Mouse (Mus musculus): Measurements from ENCODE around the gene Shank2. TPM values are rescaled to one million over a fixed set of nuclear protein-coding genes. Genes with fewer than 3 reads are reported as not detected.

Shank2 gene
- polyA plus RNA-seq, 1 experiment from 2014 or later: 9.7 TPM

DNA sequence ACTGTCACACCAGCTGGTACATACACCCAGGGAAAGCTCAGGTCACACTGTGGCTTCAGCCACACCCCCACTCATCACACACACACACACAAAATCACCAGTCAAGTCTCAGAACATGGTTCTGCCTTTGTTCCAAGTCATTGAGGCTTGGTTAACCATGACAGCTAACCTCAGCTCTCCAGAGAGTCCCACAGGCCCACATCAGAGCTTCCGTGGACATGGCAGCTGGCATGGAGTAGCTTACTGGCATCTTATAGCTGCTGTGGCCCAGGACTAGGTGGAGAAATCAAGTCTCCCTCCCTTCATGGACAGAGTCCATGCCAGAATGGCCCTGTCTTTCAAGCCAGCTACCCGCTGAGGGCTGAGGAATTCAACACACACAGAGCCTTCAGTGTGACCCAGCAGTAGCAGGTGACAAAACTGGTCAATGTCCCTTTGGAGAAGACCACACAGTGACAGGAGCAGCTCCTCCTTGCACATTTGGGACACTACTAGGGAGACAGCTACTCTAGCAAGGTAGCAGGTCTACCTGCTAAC is 406.8 kb downstream of the Shank2 start:
- Histone ChIP-seq H3K27me3 (replicated peaks; ENCODE audit: control insufficient read depth, insufficient read depth, low read length) (no peaks in the 10 kb centered on the region), H3K4me2 (ENCODE audit: low read length) (no peak overlapping the region), H3K9me3 (ENCODE audit: control insufficient read depth, low read length) (no peaks in the 10 kb centered on the region), H3K36me3 (ENCODE audit: control insufficient read depth, insufficient read depth) (peaks cover 5% of the 10 kb centered on the region), H3K4me3 (replicated peaks; ENCODE audit: low read length) (no peak overlapping the region), H3K9ac (replicated peaks; ENCODE audit: low read depth, low read length) (no peak overlapping the region), H3K4me1 (replicated peaks; ENCODE audit: control insufficient read depth, insufficient read depth, low read length) (peaks cover 6% of the 10 kb centered on the region; the same call in 1 of the 2 replicates), H3K27ac (ENCODE audit: low read length) (no peak overlapping the region)
- ATAC-seq: no peak
- WGBS: 82% methylated on average over 2 of the region's 2 CpGs

DNA sequence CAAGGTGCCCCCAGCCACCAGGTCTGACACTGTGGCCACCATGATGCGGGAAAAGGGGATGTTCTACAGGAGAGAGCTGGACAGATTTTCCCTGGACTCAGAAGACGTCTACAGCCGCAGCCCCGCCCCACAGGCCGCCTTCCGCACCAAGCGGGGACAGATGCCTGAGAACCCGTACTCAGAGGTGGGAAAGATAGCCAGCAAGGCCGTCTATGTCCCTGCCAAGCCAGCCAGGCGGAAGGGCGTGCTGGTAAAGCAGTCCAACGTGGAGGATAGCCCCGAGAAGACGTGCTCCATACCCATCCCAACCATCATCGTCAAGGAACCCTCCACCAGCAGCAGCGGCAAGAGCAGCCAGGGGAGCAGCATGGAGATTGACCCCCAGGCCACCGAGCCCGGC is 408.0 kb downstream of the Shank2 start:
- 86% methylated on average over 18 of the region's 18 CpGs for WGBS
- Histone ChIP-seq H3K9ac (replicated peaks; ENCODE audit: low read depth, low read length) (no peak overlapping the region), H3K4me1 (replicated peaks; ENCODE audit: control insufficient read depth, insufficient read depth, low read length) (peaks cover 6% of the 10 kb centered on the region; the same call in 1 of the 2 replicates), H3K4me2 (ENCODE audit: low read length) (no peak overlapping the region), H3K36me3 (ENCODE audit: control insufficient read depth, insufficient read depth) (peaks cover 5% of the 10 kb centered on the region), H3K4me3 (replicated peaks; ENCODE audit: low read length) (no peak overlapping the region), H3K9me3 (ENCODE audit: control insufficient read depth, low read length) (no peaks in the 10 kb centered on the region), H3K27me3 (replicated peaks; ENCODE audit: control insufficient read depth, insufficient read depth, low read length) (no peaks in the 10 kb centered on the region), H3K27ac (ENCODE audit: low read length) (no peak overlapping the region)
- no peak for ATAC-seq

GRCm38 (mm10) chr7:144411967-144412906 is 410.5 kb downstream of the Shank2 start:
- no peak overlapping the region for H3K9ac ChIP-seq (replicated peaks; ENCODE audit: low read depth, low read length)
- H3K9me3 ChIP-seq (ENCODE audit: control insufficient read depth, low read length): no peaks in the 10 kb centered on the region
- H3K4me1 ChIP-seq (replicated peaks; ENCODE audit: control insufficient read depth, insufficient read depth, low read length): peaks cover 12% of the 10 kb centered on the region
- no peak for ATAC-seq
- H3K4me3 ChIP-seq (replicated peaks; ENCODE audit: low read length): no peak overlapping the region
- no peak overlapping the region for H3K4me2 ChIP-seq (ENCODE audit: low read length)
- peaks cover 5% of the 10 kb centered on the region for H3K36me3 ChIP-seq (ENCODE audit: control insufficient read depth, insufficient read depth)
- H3K27ac ChIP-seq (ENCODE audit: low read length): no peak overlapping the region
- WGBS: 36% methylated on average over 22 of the region's 22 CpGs
- H3K27me3 ChIP-seq (replicated peaks; ENCODE audit: control insufficient read depth, insufficient read depth, low read length): no peaks in the 10 kb centered on the region

DNA sequence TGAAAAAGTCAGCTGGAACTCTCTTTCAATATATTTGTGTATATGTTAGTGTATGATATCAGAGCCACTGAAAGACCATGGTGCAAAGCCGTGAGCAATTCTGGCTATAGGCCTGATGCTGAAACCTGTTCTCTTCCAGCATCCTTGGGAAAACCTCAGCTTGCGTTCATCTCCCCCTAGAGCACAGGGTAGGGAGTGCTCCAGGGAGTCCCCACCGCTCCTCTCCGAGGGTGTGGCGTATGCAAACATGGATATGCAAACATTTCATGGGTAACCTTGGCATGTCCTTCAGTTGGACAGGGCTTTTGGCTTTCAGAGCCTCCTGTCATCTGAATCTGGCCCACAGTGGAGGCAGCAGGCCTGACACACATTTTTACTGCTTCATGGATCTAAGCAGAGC is 412.9 kb downstream of the Shank2 start:
- Histone ChIP-seq H3K27ac (ENCODE audit: low read length) (no peak overlapping the region), H3K4me2 (ENCODE audit: low read length) (no peak overlapping the region), H3K9ac (replicated peaks; ENCODE audit: low read depth, low read length) (no peak overlapping the region), H3K36me3 (ENCODE audit: control insufficient read depth, insufficient read depth) (peaks cover 5% of the 10 kb centered on the region), H3K9me3 (ENCODE audit: control insufficient read depth, low read length) (no peaks in the 10 kb centered on the region), H3K4me3 (replicated peaks; ENCODE audit: low read length) (no peak overlapping the region), H3K27me3 (replicated peaks; ENCODE audit: control insufficient read depth, insufficient read depth, low read length) (no peaks in the 10 kb centered on the region), H3K4me1 (replicated peaks; ENCODE audit: control insufficient read depth, insufficient read depth, low read length) (peaks cover 26% of the 10 kb centered on the region)
- ATAC-seq: no peak
- WGBS: 81% methylated on average over 5 of the region's 5 CpGs

- ATAC-seq: no peak
- H3K9ac ChIP-seq (replicated peaks; ENCODE audit: low read depth, low read length): no peak overlapping the region
Observed at GRCm38 (mm10) chr7:144415795-144416194, 414.1 kb downstream of the Shank2 start.

DNA sequence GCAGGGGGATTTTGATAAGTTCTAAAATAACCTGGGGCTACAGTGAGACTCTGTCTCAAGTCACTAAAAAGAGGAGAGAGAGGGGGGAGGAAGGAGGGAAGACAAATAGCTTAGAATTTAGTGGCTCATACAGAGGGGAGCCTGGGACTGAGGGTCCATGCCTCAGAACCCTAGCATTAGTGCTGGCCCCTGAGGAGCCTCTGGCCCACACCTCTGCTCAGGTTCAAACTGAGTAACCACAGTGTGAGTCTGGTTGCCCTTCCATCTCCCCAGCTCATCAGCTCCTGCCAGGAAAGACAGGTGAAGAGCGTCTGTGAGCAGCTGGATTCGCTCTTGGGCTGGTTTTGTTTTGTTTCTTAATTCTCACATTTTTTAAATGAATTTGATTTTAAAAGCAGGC is 415.5 kb downstream of the Shank2 start:
- Histone ChIP-seq H3K9me3 (ENCODE audit: control insufficient read depth, low read length) (no peaks in the 10 kb centered on the region), H3K36me3 (ENCODE audit: control insufficient read depth, insufficient read depth) (no peaks in the 10 kb centered on the region), H3K4me3 (replicated peaks; ENCODE audit: low read length) (no peak overlapping the region), H3K4me2 (ENCODE audit: low read length) (peak overlapping the region; percentile 45), H3K4me1 (replicated peaks; ENCODE audit: control insufficient read depth, insufficient read depth, low read length) (peaks cover 22% of the 10 kb centered on the region), H3K27ac (ENCODE audit: low read length) (peak overlapping the region; percentile 80), H3K9ac (replicated peaks; ENCODE audit: low read depth, low read length) (0 out of 2 replicates have a peak overlapping the region, but pooled peaks have one; percentile 23), H3K27me3 (replicated peaks; ENCODE audit: control insufficient read depth, insufficient read depth, low read length) (no peaks in the 10 kb centered on the region)
- WGBS: 21% methylated on average over 2 of the region's 2 CpGs
- ATAC-seq: peak; percentile 45

More at GRCm38 (mm10) chr7:144415795-144416194, 414.1 kb downstream of the Shank2 start:
- H3K4me3 ChIP-seq (replicated peaks; ENCODE audit: low read length): no peak overlapping the region
- H3K4me2 ChIP-seq (ENCODE audit: low read length): no peak overlapping the region
- no peaks in the 10 kb centered on the region for H3K9me3 ChIP-seq (ENCODE audit: control insufficient read depth, low read length)
- H3K4me1 ChIP-seq (replicated peaks; ENCODE audit: control insufficient read depth, insufficient read depth, low read length): peaks cover 26% of the 10 kb centered on the region
- H3K27me3 ChIP-seq (replicated peaks; ENCODE audit: control insufficient read depth, insufficient read depth, low read length): no peaks in the 10 kb centered on the region
- no peak overlapping the region for H3K27ac ChIP-seq (ENCODE audit: low read length)
- no peaks in the 10 kb centered on the region for H3K36me3 ChIP-seq (ENCODE audit: control insufficient read depth, insufficient read depth)
- 82% methylated on average over 4 of the region's 4 CpGs for WGBS

DNA sequence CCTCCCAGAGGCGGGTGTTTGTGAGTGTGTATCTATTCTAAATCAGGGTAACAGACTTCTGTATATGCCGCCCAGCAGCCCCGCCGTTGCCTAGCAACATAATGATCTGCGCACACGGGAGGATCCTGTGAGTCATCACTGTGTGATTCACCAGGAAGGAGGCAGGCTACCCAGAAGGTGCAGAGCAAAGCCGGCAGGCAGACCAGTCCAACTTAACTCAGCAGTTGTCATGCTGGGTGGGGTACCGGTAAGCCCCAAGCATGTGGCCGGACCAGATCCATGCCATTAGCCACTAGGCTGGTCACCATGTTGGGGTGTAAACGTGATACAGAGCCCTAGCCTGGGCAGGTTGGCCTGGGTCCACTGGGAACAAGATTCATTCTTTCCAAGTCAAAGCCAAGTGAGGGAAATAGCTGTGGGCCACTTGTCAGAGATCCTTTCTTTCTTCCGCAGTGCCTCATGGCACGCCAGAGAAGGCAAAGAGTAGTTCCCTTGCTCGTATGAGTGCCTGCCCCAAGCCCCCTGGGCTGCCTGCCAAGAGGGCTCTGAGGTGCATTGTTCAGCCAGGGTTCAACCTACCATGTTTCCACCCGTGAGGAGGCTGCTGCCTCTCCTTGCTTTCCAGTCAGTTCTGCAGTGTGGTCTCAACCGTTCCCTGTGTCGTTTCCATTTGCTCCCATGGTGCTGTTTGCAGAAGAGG is 416.1 kb downstream of the Shank2 start:
- peak overlapping the region; percentile 28; the same call in 1 of the 2 replicates for H3K9ac ChIP-seq (replicated peaks; ENCODE audit: low read depth, low read length)
- no peaks in the 10 kb centered on the region for H3K27me3 ChIP-seq (replicated peaks; ENCODE audit: control insufficient read depth, insufficient read depth, low read length)
- peak; percentile 92 for ATAC-seq
- peak overlapping the region; percentile 45 for H3K4me2 ChIP-seq (ENCODE audit: low read length)
- no peaks in the 10 kb centered on the region for H3K9me3 ChIP-seq (ENCODE audit: control insufficient read depth, low read length)
- peaks cover 20% of the 10 kb centered on the region for H3K4me1 ChIP-seq (replicated peaks; ENCODE audit: control insufficient read depth, insufficient read depth, low read length)
- peak overlapping the region; percentile 80 for H3K27ac ChIP-seq (ENCODE audit: low read length)
- no peaks in the 10 kb centered on the region for H3K36me3 ChIP-seq (ENCODE audit: control insufficient read depth, insufficient read depth)
- no peak overlapping the region for H3K4me3 ChIP-seq (replicated peaks; ENCODE audit: low read length)
- 13% methylated on average over 16 of the region's 16 CpGs for WGBS

GRCm38 (mm10) chr7:144420552-144420951 is 418.8 kb downstream of the Shank2 start:
- H3K4me3 ChIP-seq (replicated peaks; ENCODE audit: low read length): no peak overlapping the region
- H3K27ac ChIP-seq (ENCODE audit: low read length): no peak overlapping the region
- 30% methylated on average over 16 of the region's 16 CpGs for WGBS
- no peaks in the 10 kb centered on the region for H3K27me3 ChIP-seq (replicated peaks; ENCODE audit: control insufficient read depth, insufficient read depth, low read length)
- no peaks in the 10 kb centered on the region for H3K36me3 ChIP-seq (ENCODE audit: control insufficient read depth, insufficient read depth)
- peaks cover 20% of the 10 kb centered on the region for H3K4me1 ChIP-seq (replicated peaks; ENCODE audit: control insufficient read depth, insufficient read depth, low read length)
- no peaks in the 10 kb centered on the region for H3K9me3 ChIP-seq (ENCODE audit: control insufficient read depth, low read length)
- no peak overlapping the region for H3K4me2 ChIP-seq (ENCODE audit: low read length)
- no peak overlapping the region for H3K9ac ChIP-seq (replicated peaks; ENCODE audit: low read depth, low read length)
- no peak for ATAC-seq

DNA sequence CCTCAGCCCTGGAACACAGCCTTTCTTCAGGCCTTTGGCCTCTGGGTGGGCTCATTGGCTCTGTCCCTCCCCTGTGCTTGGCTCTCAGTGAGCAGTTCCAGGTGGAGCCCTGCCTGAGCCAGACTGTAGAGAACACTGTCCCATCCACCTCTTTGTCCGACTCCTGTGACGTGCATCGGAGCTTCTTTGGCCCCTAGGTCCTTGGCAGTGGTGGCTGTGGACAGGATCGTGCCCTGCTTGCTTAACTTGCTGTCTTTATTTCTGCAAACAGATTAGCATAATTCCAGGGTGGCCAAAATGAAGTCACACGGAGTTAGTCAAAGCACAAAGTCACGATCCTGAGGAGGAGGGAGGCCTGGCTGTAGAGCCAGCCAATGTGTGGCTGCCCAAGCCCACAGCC is 419.8 kb downstream of the Shank2 start:
- no peak for ATAC-seq
- no peak overlapping the region for H3K4me3 ChIP-seq (replicated peaks; ENCODE audit: low read length)
- H3K27me3 ChIP-seq (replicated peaks; ENCODE audit: control insufficient read depth, insufficient read depth, low read length): no peaks in the 10 kb centered on the region
- H3K9me3 ChIP-seq (ENCODE audit: control insufficient read depth, low read length): no peaks in the 10 kb centered on the region
- no peak overlapping the region for H3K4me2 ChIP-seq (ENCODE audit: low read length)
- no peak overlapping the region for H3K9ac ChIP-seq (replicated peaks; ENCODE audit: low read depth, low read length)
- no peak overlapping the region for H3K27ac ChIP-seq (ENCODE audit: low read length)
- WGBS: 62% methylated on average over 6 of the region's 6 CpGs
- no peaks in the 10 kb centered on the region for H3K36me3 ChIP-seq (ENCODE audit: control insufficient read depth, insufficient read depth)
- peaks cover 20% of the 10 kb centered on the region for H3K4me1 ChIP-seq (replicated peaks; ENCODE audit: control insufficient read depth, insufficient read depth, low read length)
